Mouse (Mus musculus): ENCODE results near the gene Ube2cbp. TPM values are rescaled to one million over a fixed set of nuclear protein-coding genes. Genes with fewer than 3 reads are reported as not detected.

Gene Ube2cbp
- total and polyA plus RNA-seq, 3 experiments: 3.3 to 6.4 (median 5.5) TPM

DNA sequence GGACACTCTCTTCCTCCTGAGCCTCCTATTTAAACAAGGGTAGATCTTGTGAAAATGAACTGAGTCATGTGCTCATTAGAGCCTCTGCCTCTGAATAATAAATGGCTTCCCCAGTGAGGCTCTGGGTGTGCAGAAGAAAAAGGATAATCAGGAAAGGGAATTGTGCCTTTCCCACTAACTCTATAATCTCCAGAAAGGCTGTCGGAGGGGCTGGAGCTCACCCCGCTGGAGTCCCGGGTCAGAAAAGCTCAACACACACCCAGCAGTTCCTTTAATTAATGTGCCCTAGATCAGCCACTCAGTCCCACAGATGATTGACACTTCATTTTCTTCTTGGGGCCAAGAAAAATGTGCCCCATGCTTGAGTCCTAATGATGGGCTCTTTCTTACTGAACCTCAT, 134.2 kb downstream of the Ube2cbp start:
- Histone ChIP-seq H3K4me1 (ENCODE audit: control insufficient read depth in 1 of 2, insufficient read depth in 2 of 2) (peaks cover 0 to 40% of the 10 kb centered on the region in 2 experiments; a peak in 2 of 4 replicates), H3K9ac (ENCODE audit: insufficient read depth, low read depth) (no peak overlapping the region), H3K4me2 (ENCODE audit: insufficient read depth, low read depth, poor library complexity, severe bottlenecking) (no peak overlapping the region), H3K79me2 (replicated peaks; ENCODE audit: control insufficient read depth, extremely low read depth, insufficient read depth, poor library complexity, severe bottlenecking) (no peaks in the 10 kb centered on the region), H3K9me3 (replicated peaks; ENCODE audit: low read length) (peaks cover 3% of the 10 kb centered on the region), H3K4me3 (replicated peaks in 1 of 3; ENCODE audit: low read depth in 2 of 3, low read length in 2 of 3, poor library complexity in 1 of 3) (no peak overlapping the region), H3K36me3 (replicated peaks in 1 of 2; ENCODE audit: control insufficient read depth in 1 of 2, insufficient read depth in 1 of 2, low read length in 1 of 2) (no peaks in the 10 kb centered on the region), H3K27me3 (replicated peaks) (no peaks in the 10 kb centered on the region), H3K27ac (ENCODE audit: insufficient read depth, low read depth) (no peak overlapping the region)
- TF ChIP-seq ZKSCAN1 (IDR thresholded peaks at IDR 0.05; ENCODE audit: borderline replicate concordance, low read depth, low read length) (no peak), MAZ (IDR thresholded peaks at IDR 0.05; ENCODE audit: low read depth, low read length) (no peak), IRF4 (IDR thresholded peaks at IDR 0.05; ENCODE audit: low read depth, low read length) (no peak), MXI1 (IDR thresholded peaks at IDR 0.05; ENCODE audit: low read depth, low read length) (no peak), ELF1 (IDR thresholded peaks at IDR 0.05; ENCODE audit: low read depth, low read length) (no peak)
- DNase-seq (ENCODE audit: extremely low read depth): no peak
- dilution Hi-C loops (cut with MboI; ENCODE audit: extremely low pct_ligation_motif_present, extremely low pct_unique_long_range_greater_than_20kb, low sequenced_read_pairs) (no loop called here), in situ Hi-C loops (cut with MboI; ENCODE audit: low pct_ligation_motif_present, low pct_unique_long_range_greater_than_20kb, low sequenced_read_pairs) (no loop called here)

DNA sequence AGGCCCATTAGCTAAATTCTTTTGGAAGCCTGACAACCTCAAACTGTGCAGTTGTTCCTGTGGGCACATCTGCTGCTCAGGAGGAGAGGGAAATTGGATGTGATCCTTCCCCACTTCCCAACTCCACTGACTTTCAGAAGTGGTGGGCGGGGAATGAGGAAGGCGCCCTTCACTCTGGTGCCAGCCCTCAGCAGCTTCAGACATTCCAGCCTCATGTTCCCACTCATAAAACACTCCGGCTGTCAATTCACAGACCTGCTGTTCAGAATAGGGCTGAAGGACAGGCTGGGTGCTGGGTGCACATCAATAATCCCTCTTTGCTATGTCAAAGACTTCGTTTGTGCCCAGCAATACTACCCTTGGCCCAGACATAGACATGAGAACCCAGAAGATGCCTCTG, 136.5 kb downstream of the Ube2cbp start:
- Histone ChIP-seq H3K36me3 (replicated peaks in 1 of 2; ENCODE audit: control insufficient read depth in 1 of 2, insufficient read depth in 1 of 2, low read length in 1 of 2) (no peaks in the 10 kb centered on the region), H3K9me3 (replicated peaks; ENCODE audit: low read length) (peaks cover 3% of the 10 kb centered on the region), H3K4me1 (ENCODE audit: control insufficient read depth in 1 of 2, insufficient read depth in 2 of 2) (peaks cover 0 to 40% of the 10 kb centered on the region in 2 experiments; a peak in 2 of 4 replicates), H3K4me3 (replicated peaks in 1 of 3; ENCODE audit: low read depth in 2 of 3, low read length in 2 of 3, poor library complexity in 1 of 3) (no peak overlapping the region), H3K9ac (ENCODE audit: insufficient read depth, low read depth) (no peak overlapping the region), H3K27ac (ENCODE audit: insufficient read depth, low read depth) (no peak overlapping the region), H3K79me2 (replicated peaks; ENCODE audit: control insufficient read depth, extremely low read depth, insufficient read depth, poor library complexity, severe bottlenecking) (no peaks in the 10 kb centered on the region), H3K4me2 (ENCODE audit: insufficient read depth, low read depth, poor library complexity, severe bottlenecking) (no peak overlapping the region), H3K27me3 (replicated peaks) (no peaks in the 10 kb centered on the region)
- DNase-seq (ENCODE audit: extremely low read depth): no peak
- TF ChIP-seq USF2 (conservative IDR thresholded peaks at IDR 0.05; ENCODE audit: low read depth, low read length): no peak
- TF ChIP-seq SMC3 (IDR thresholded peaks at IDR 0.05; ENCODE audit: low read depth, low read length): no peak
- no peak for TF ChIP-seq MAZ (IDR thresholded peaks at IDR 0.05; ENCODE audit: low read depth, low read length)
- no peak for TF ChIP-seq ZKSCAN1 (IDR thresholded peaks at IDR 0.05; ENCODE audit: borderline replicate concordance, low read depth, low read length)
- no peak for TF ChIP-seq CHD2 (IDR thresholded peaks at IDR 0.05; ENCODE audit: low read length)
- TF ChIP-seq ELF1 (IDR thresholded peaks at IDR 0.05; ENCODE audit: low read depth, low read length): no peak
- in situ Hi-C loops (cut with MboI; ENCODE audit: low pct_ligation_motif_present, low pct_unique_long_range_greater_than_20kb, low sequenced_read_pairs) (no loop called here), dilution Hi-C loops (cut with MboI; ENCODE audit: extremely low pct_ligation_motif_present, extremely low pct_unique_long_range_greater_than_20kb, low sequenced_read_pairs) (no loop called here)

GRCm38 (mm10) chr9:86327341-86327740, 137.4 kb downstream of the Ube2cbp start:
- in situ Hi-C loops (cut with MboI; ENCODE audit: low pct_ligation_motif_present, low pct_unique_long_range_greater_than_20kb, low sequenced_read_pairs) (no loop called here), dilution Hi-C loops (cut with MboI; ENCODE audit: extremely low pct_ligation_motif_present, extremely low pct_unique_long_range_greater_than_20kb, low sequenced_read_pairs) (no loop called here)
- DNase-seq (ENCODE audit: extremely low read depth): peak; percentile 51
- Histone ChIP-seq H3K79me2 (replicated peaks; ENCODE audit: control insufficient read depth, extremely low read depth, insufficient read depth, poor library complexity, severe bottlenecking) (no peaks in the 10 kb centered on the region), H3K9ac (ENCODE audit: insufficient read depth, low read depth) (no peak overlapping the region), H3K4me3 (replicated peaks in 1 of 3; ENCODE audit: low read depth in 2 of 3, low read length in 2 of 3, poor library complexity in 1 of 3) (no peak overlapping the region), H3K27ac (ENCODE audit: insufficient read depth, low read depth) (no peak overlapping the region), H3K36me3 (replicated peaks in 1 of 2; ENCODE audit: control insufficient read depth in 1 of 2, insufficient read depth in 1 of 2, low read length in 1 of 2) (no peaks in the 10 kb centered on the region), H3K4me1 (ENCODE audit: control insufficient read depth in 1 of 2, insufficient read depth in 2 of 2) (peaks cover 0 to 40% of the 10 kb centered on the region in 2 experiments; a peak in 2 of 4 replicates), H3K4me2 (ENCODE audit: insufficient read depth, low read depth, poor library complexity, severe bottlenecking) (no peak overlapping the region), H3K9me3 (replicated peaks; ENCODE audit: low read length) (peaks cover 3% of the 10 kb centered on the region), H3K27me3 (replicated peaks) (no peaks in the 10 kb centered on the region)
- TF ChIP-seq TCF12 (IDR thresholded peaks at IDR 0.05; ENCODE audit: low read depth, low read length) (no peak), ETS1 (conservative IDR thresholded peaks at IDR 0.05; ENCODE audit: low read depth, low read length) (peak; percentile 27)

Data from CH12.LX (cell line).